Mouse (Mus musculus) forebrain, embryonic 14.5 days (tissue): ENCODE results near the gene Ube2v1. TPM values are rescaled to one million over a fixed set of nuclear protein-coding genes. Genes with fewer than 3 reads are reported as not detected.

Experiments
- ATAC-seq: fragments of 200-750 bp; cut with Nextera tagmentation; 2 replicates; pipeline ENCODE4 v1.8.0; 2017; ENCODE audit warnings: mild to moderate bottlenecking, moderate library complexity
- DNase-seq: peaks from one replicate; pipeline ENCODE4 v3.0.0-alpha.2; 2015; ENCODE audit warnings: low spot score
- H3K27ac ChIP-seq: fragments of 300-500 bp; sonication (generic); 2 replicates; pipeline ENCODE4 v1.5.1; 2014; ENCODE audit warnings: low read depth, mild to moderate bottlenecking, control low read depth, low read length, moderate library complexity
- H3K27me3 ChIP-seq: fragments of 300-500 bp; sonication (generic); replicated peaks from 2 replicates; pipeline ENCODE4 v1.6.1; 2014; ENCODE audit warnings: low read length, control low read depth, mixed read lengths; ENCODE audit not compliant: control insufficient read depth, insufficient read depth
- H3K36me3 ChIP-seq: fragments of 300-500 bp; sonication (generic); 2 replicates; pipeline ENCODE4 v1.6.1; 2014; ENCODE audit warnings: low read length, control low read depth; ENCODE audit not compliant: control insufficient read depth, insufficient read depth
- H3K4me1 ChIP-seq: fragments of 300-500 bp; sonication (generic); 2 replicates; pipeline ENCODE4 v1.6.1; 2014; ENCODE audit warnings: antibody characterized with exemption, low read length, control low read depth; ENCODE audit not compliant: control insufficient read depth, insufficient read depth
- H3K4me2 ChIP-seq: fragments of 300-500 bp; sonication (generic); 2 replicates; pipeline ENCODE4 v1.6.1; 2014; ENCODE audit warnings: mild to moderate bottlenecking, control low read depth, low read length
- H3K4me3 ChIP-seq: fragments of 300-500 bp; sonication (generic); 2 replicates; pipeline ENCODE4 v1.5.1; 2014; ENCODE audit warnings: low read depth, low read length, control low read depth
- H3K9ac ChIP-seq: fragments of 300-500 bp; sonication (generic); 2 replicates; pipeline ENCODE4 v1.6.1; 2014; ENCODE audit warnings: mild to moderate bottlenecking, low read length, control low read depth, moderate library complexity
- H3K9me3 ChIP-seq: fragments of 300-500 bp; sonication (generic); replicated peaks from 2 replicates; pipeline ENCODE4 v1.6.1; 2016; ENCODE audit warnings: low read length, control low read depth, mixed read lengths; ENCODE audit not compliant: control insufficient read depth
- WGBS: fragments of 180-500 bp; shearing (Covaris S2); extraction: QIAGEN DNeasy Blood & Tissue Kit; methylation state at CpG from one replicate; pipeline ENCODE4 v1.1.7; 2014; 5-methylcytosine and 5-hydroxymethylcytosine counted together
- polyA plus RNA-seq: library from polyadenylated mRNA; unstranded; fragments of >200 nt; fragmentation: Nextera tagmentation; extraction: Ambion mirVana; gene quantifications from 2 replicates; pipeline ENCODE4 v1.2.1, GENCODE M21; 2014

The Ube2v1 gene
- polyA plus RNA-seq, 1 experiment from 2014 or later: 238 TPM

GRCm38 (mm10) chr2:167596262-167596661, 35.6 kb downstream of the Ube2v1 start:
- ATAC-seq (no peak), DNase-seq (no peak)
- Histone ChIP-seq H3K36me3 (no peaks in the 10 kb centered on the region), H3K4me2 (no peak overlapping the region), H3K4me1 (peaks cover 5% of the 10 kb centered on the region; the same call in 1 of the 2 replicates), H3K27ac (no peak overlapping the region), H3K4me3 (no peak overlapping the region), H3K9me3 (no peaks in the 10 kb centered on the region), H3K9ac (no peak overlapping the region), H3K27me3 (no peaks in the 10 kb centered on the region)
- 48% methylated on average over 4 of the region's 4 CpGs for WGBS

DNA sequence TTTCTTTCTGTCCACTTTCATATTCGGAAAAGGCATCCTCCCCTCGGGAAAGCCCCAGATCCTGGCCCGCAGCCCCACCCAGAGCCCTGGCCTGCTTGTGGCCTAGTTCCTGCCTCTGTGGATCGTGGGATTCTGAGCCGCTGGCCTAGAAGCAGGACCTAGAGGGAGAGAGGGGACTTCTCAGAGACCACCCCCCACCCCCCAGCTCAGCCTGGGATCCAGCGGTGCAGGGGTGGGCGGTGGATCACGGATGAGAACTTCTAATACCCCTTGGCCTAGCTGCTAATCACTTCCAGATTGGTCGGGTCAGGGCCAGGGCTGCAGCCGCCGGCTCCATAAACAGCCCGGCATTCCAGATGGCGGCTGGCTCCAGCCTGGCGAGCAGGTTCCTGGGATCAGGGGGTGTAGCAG, 36.1 kb downstream of the Ube2v1 start:
- Histone ChIP-seq H3K9ac (no peak overlapping the region), H3K4me1 (peaks cover 5% of the 10 kb centered on the region; the same call in 1 of the 2 replicates), H3K36me3 (no peaks in the 10 kb centered on the region), H3K27ac (no peak overlapping the region; the same call in 1 of the 2 replicates), H3K9me3 (no peaks in the 10 kb centered on the region), H3K27me3 (no peaks in the 10 kb centered on the region), H3K4me3 (no peak overlapping the region), H3K4me2 (no peak overlapping the region)
- ATAC-seq (no peak), DNase-seq (no peak)
- WGBS: 55% methylated on average over 14 of the region's 14 CpGs

GRCm38 (mm10) chr2:167594444-167594934, 37.4 kb downstream of the Ube2v1 start:
- WGBS: 41% methylated on average over 10 of the region's 10 CpGs
- no peak overlapping the region for H3K9ac ChIP-seq
- H3K36me3 ChIP-seq: no peaks in the 10 kb centered on the region
- no peak for ATAC-seq
- peaks cover 5% of the 10 kb centered on the region; the same call in 1 of the 2 replicates for H3K4me1 ChIP-seq
- H3K4me2 ChIP-seq: no peak overlapping the region
- no peak for DNase-seq
- H3K27ac ChIP-seq: no peak overlapping the region
- no peaks in the 10 kb centered on the region for H3K9me3 ChIP-seq
- no peak overlapping the region for H3K4me3 ChIP-seq
- H3K27me3 ChIP-seq: no peaks in the 10 kb centered on the region

- Histone ChIP-seq H3K36me3 (no peaks in the 10 kb centered on the region), H3K27ac (no peak overlapping the region), H3K9ac (no peak overlapping the region), H3K27me3 (no peaks in the 10 kb centered on the region), H3K4me3 (no peak overlapping the region), H3K4me2 (no peak overlapping the region), H3K4me1 (peaks cover 5% of the 10 kb centered on the region; the same call in 1 of the 2 replicates), H3K9me3 (no peaks in the 10 kb centered on the region)
- DNase-seq (no peak), ATAC-seq (no peak)
- WGBS: 70% methylated on average over 4 of the region's 4 CpGs
Measured at GRCm38 (mm10) chr2:167593551-167594250, 38.2 kb downstream of the Ube2v1 start.

- H3K27ac ChIP-seq: no peak overlapping the region
- ATAC-seq (no peak), DNase-seq (no peak)
- 16% methylated on average over 20 of the region's 21 CpGs for WGBS
- H3K9ac ChIP-seq: no peak overlapping the region
- H3K9me3 ChIP-seq: no peaks in the 10 kb centered on the region
- H3K4me3 ChIP-seq: no peak overlapping the region
- no peaks in the 10 kb centered on the region for H3K4me1 ChIP-seq
- H3K27me3 ChIP-seq: no peaks in the 10 kb centered on the region
- H3K4me2 ChIP-seq: 0 out of 2 replicates have a peak overlapping the region, but pooled peaks have one; percentile 5
- no peaks in the 10 kb centered on the region for H3K36me3 ChIP-seq
Measured at GRCm38 (mm10) chr2:167588774-167589577, 42.9 kb downstream of the Ube2v1 start.

DNA sequence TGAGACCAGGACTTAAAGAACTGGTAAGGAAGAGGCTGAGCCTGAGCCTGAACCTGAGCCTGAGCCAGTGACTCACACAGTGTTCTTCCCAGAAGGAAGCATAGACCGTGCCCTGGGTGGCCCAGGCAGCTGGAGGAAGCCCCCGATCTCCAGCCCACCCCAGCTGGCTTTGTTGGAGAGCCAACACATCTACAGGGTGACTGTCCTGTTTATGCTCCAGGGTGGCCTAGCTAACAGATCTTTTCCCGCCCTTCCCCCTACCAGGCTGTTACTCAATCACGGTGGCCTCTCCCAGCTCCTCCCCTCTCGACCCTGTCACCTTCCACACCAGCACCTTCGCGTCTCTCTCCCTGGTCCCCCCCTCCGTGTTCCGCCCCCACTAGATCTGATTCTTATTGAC, 44.9 kb downstream of the Ube2v1 start:
- Histone ChIP-seq H3K9me3 (no peaks in the 10 kb centered on the region), H3K9ac (no peak overlapping the region), H3K36me3 (no peaks in the 10 kb centered on the region), H3K4me3 (no peak overlapping the region), H3K27ac (no peak overlapping the region), H3K27me3 (no peaks in the 10 kb centered on the region), H3K4me2 (no peak overlapping the region), H3K4me1 (no peaks in the 10 kb centered on the region)
- ATAC-seq (no peak), DNase-seq (no peak)
- WGBS: 43% methylated on average over 9 of the region's 9 CpGs

DNA sequence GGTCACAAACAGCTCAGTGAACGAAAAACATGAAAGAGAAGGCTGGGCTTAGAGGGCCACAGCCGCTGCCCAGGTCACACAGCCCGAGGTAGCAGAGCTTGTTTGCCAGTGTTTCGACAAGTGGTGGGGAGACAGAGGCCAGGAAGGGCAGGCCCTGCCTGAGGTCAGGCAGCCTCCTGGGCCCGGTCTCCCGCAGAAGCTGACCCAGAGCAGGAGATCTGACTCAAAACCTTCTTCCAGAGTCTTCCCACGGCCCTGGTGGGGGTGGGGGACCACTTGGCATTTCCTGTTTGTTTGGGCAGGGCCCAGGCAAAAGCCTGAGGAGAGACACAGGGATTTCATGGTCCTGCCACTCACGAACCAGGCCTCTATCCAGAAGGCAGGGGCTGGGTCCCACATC, 45.9 kb downstream of the Ube2v1 start:
- DNase-seq (no peak), ATAC-seq (no peak)
- no peak overlapping the region for H3K9ac ChIP-seq
- H3K4me2 ChIP-seq: no peak overlapping the region
- WGBS: 39% methylated on average over 8 of the region's 8 CpGs
- H3K9me3 ChIP-seq: no peaks in the 10 kb centered on the region
- no peak overlapping the region for H3K4me3 ChIP-seq
- no peak overlapping the region for H3K27ac ChIP-seq
- no peaks in the 10 kb centered on the region for H3K36me3 ChIP-seq
- no peaks in the 10 kb centered on the region for H3K27me3 ChIP-seq
- no peaks in the 10 kb centered on the region for H3K4me1 ChIP-seq

GRCm38 (mm10) chr2:167585273-167585672, 46.6 kb downstream of the Ube2v1 start:
- Histone ChIP-seq H3K4me2 (no peak overlapping the region), H3K27ac (no peak overlapping the region), H3K36me3 (no peaks in the 10 kb centered on the region), H3K27me3 (no peaks in the 10 kb centered on the region), H3K9me3 (no peaks in the 10 kb centered on the region), H3K9ac (no peak overlapping the region), H3K4me3 (no peak overlapping the region), H3K4me1 (no peaks in the 10 kb centered on the region)
- DNase-seq: no peak
- ATAC-seq: no peak
- WGBS: 90% methylated on average over 2 of the region's 2 CpGs
